ENCODE assay signal across 9 mouse cellular contexts in genomic region chr8:110196678-110197077, GRCm38 (mm10). TPM values are rescaled to one million over a fixed set of nuclear protein-coding genes. Genes with fewer than 3 reads are reported as not detected.
DNase-seq lines count a peak whose midpoint lies in the region; ATAC-seq and TF ChIP-seq lines count a peak whose summit lies in the region.
"Had no signal": no experiment of that assay in that cellular context is flagged by ENCODE, and none has a peak within 500 bp of the region (broad histone marks: within the 10 kb centered on the region; RNA-seq: fewer than 3 reads in every experiment).

No protein-coding gene starts in this region.

- no peak for TF ChIP-seq CTCF in liver, postnatal 0 days (IDR thresholded peaks at IDR 0.05; ENCODE audit: low read depth)

- no peaks in the 10 kb centered on the region for H3K4me1 ChIP-seq in liver, postnatal 0 days (ENCODE audit: insufficient read depth)

- ATAC-seq in liver, postnatal 0 days: no peak
- ATAC-seq in CD4-positive, CD25-positive, alpha-beta regulatory T cell, adult 4 months: no peak

- no peak overlapping the region for H3K4me2 ChIP-seq in liver, postnatal 0 days (ENCODE audit: low read depth, low read length)

- H3K9ac ChIP-seq in liver, postnatal 0 days (replicated peaks): no peak overlapping the region

- no peaks in the 10 kb centered on the region for H3K27me3 ChIP-seq in liver, postnatal 0 days (ENCODE audit: insufficient read depth, low read length)

- no peak for TF ChIP-seq EP300 in liver, postnatal 0 days (IDR thresholded peaks at IDR 0.05; ENCODE audit: low read depth)

- WGBS in liver, postnatal 0 days (ENCODE audit: insufficient replicate concordance): 6% methylated on average over 5 of the region's 5 CpGs

- H3K27ac ChIP-seq in liver, postnatal 0 days (ENCODE audit: low read depth): no peak overlapping the region

- H3K36me3 ChIP-seq in liver, postnatal 0 days (replicated peaks; ENCODE audit: insufficient read depth, low read length): no peaks in the 10 kb centered on the region
- H3K36me3 ChIP-seq: G1E had no signal

- DNase-seq in heart, adult 11 months: peak; percentile 31
- DNase-seq in heart, adult 9 months (ENCODE audit: low spot score in 2 of 2): no peak
- DNase-seq in ES-CJ7 (ENCODE audit: low read depth, low spot score): peak; percentile 78
- peak; percentile 85 for DNase-seq in embryo, embryonic 11 days
- DNase-seq in liver, postnatal 0 days: peak; percentile 47
- DNase-seq in thymus, postnatal 36 days: peak; percentile 14 to 28
- DNase-seq in right cerebral cortex, adult 18-20 months: no peak

- H3K9me3 ChIP-seq in liver, postnatal 0 days (ENCODE audit: low read length): no peaks in the 10 kb centered on the region

- no peak overlapping the region for H3K4me3 ChIP-seq in liver, postnatal 0 days (ENCODE audit: low read depth, low read length)

RNA-seq across cellular contexts. Expression of gene Cmtr2, which starts 18.8 kb away (rescaled TPM):
- polyA plus RNA-seq in liver, postnatal 0 days (2015; fragmentation: Nextera tagmentation; extraction: Ambion mirVana): 1.8 and 2.5 TPM in 2 replicates
- 10 to 100 TPM in 1 of 2 experiments, 1 to 10 TPM in 1; 7.2 to 10.7 TPM for polyA plus RNA-seq in CD4-positive, CD25-positive, alpha-beta regulatory T cell, adult 4 months (2017; shearing (Covaris generic))

RNA-seq across cellular contexts. Expression of gene Calb2, which starts 28.7 kb away (rescaled TPM):
- polyA plus RNA-seq in liver, postnatal 0 days (2015; fragmentation: Nextera tagmentation; extraction: Ambion mirVana): not detected in 2 replicates
- polyA plus RNA-seq in CD4-positive, CD25-positive, alpha-beta regulatory T cell, adult 4 months (2017; shearing (Covaris generic)): not detected
- polyA plus RNA-seq: G1E had no signal

Comparison
In these comparisons a context has a peak if more than half of its experiments do, and no peak if none do; other contexts are left out.
1. DNase-seq: peak in heart, adult 11 months (single experiment), ES-CJ7 (single experiment), embryo, embryonic 11 days (single experiment), liver, postnatal 0 days (single experiment) and thymus, postnatal 36 days (2 of 2); none in heart, adult 9 months (0 of 2) and right cerebral cortex, adult 18-20 months (single experiment).